Mouse (Mus musculus) megakaryocyte, embryonic 14.5 days (primary cell): Measurements from ENCODE around the gene Camp. TPM values are rescaled to one million over a fixed set of nuclear protein-coding genes. Genes with fewer than 3 reads are reported as not detected.
"Not testable (repeated sequence)": the region's sequence is repeated elsewhere in the genome, so short reads cannot be mapped to it uniquely, and the experiment has no call there.

Source experiments
- H3K27me3 ChIP-seq: replicated peaks from 2 replicates; pipeline ENCODE3; 2012; ENCODE audit warnings: inconsistent platforms
- H3K36me3 ChIP-seq: replicated peaks from 2 replicates; pipeline ENCODE3; 2012; ENCODE audit warnings: low read length, inconsistent platforms, mixed read lengths
- H3K4me1 ChIP-seq: 2 replicates; pipeline ENCODE4 v1.6.1; 2012; ENCODE audit warnings: inconsistent platforms
- H3K4me3 ChIP-seq: replicated peaks from 2 replicates; pipeline ENCODE3; 2012; ENCODE audit warnings: moderate library complexity, mild to moderate bottlenecking, inconsistent platforms
- H3K9me3 ChIP-seq: 2 replicates; pipeline ENCODE4 v1.6.1; 2012; ENCODE audit warnings: inconsistent platforms
- FLI1 ChIP-seq: IDR thresholded peaks from 2 replicates; pipeline ENCODE4 v1.6.1; 2012; ENCODE audit warnings: low read length, inconsistent platforms, mixed read lengths
- GATA1 ChIP-seq: IDR thresholded peaks from 3 replicates; pipeline ENCODE4 v1.6.1; 2012; ENCODE audit warnings: mixed read lengths, low read length, inconsistent platforms, borderline replicate concordance
- polyA plus RNA-seq: library from polyadenylated mRNA; stranded (reverse); fragments of >175 nt; gene quantifications from 2 replicates; pipeline ENCODE4 v1.2.3, GENCODE M21; 2012; ENCODE audit warnings: low replicate concordance; ENCODE audit not compliant: insufficient read depth

Gene Camp
- polyA plus RNA-seq, 1 experiment = 9.6 TPM

DNA sequence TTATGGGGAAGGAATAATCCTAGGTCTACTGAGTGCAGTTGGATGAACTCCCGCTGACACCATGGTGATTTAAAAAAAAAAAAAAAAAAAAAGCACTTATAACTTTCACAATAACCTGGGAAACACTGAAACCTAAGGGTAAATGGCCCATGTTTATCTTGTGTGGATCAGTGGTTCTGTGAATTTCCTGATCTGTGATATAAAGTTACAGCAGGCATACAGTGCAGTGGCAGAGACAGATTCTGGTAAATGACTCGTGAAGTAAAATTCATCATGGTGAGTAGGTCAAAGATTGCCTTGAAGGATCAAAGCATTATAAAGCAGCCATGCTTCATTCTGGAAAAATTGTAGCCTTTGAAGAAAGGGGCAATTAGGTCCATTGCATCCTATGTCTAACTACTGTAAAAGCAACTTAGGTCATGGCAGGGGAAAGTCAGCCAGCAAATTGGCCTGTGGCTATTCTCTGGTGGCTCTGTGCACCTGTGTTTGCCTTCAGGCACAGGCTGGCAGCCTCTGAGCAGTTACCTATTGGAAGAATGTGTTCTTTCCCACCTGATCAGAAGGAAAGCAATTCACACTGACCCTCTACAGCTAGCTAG is 42.6 kb downstream of the Camp start:
- Histone ChIP-seq H3K4me3 (no peak overlapping the region), H3K36me3 (no peaks in the 10 kb centered on the region), H3K9me3 (peaks cover 10% of the 10 kb centered on the region), H3K4me1 (no peaks in the 10 kb centered on the region), H3K27me3 (peaks cover 3% of the 10 kb centered on the region)
- TF ChIP-seq GATA1 (no peak), FLI1 (no peak)

DNA sequence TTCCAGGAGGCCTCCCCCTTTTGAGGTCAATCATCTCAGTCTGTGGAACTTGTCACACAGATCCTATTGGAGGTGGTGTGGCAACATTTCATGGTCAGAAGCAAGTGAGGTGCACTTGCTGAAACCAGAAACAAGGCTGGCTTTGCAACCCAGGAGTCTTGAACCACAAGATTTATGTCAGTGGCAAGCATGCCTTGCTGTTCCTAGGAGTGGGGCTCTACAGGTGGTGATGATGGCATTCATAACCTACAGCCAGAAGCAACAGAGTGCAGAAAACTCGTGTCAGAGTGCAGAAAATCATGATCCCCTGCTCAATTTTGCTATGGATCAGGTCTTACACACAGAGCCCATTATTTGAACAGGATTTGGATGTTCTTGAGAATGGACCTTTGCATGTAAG is 43.2 kb downstream of the Camp start:
- TF ChIP-seq FLI1 (no peak), GATA1 (no peak)
- H3K36me3 ChIP-seq = no peaks in the 10 kb centered on the region
- no peak overlapping the region for H3K4me3 ChIP-seq
- peaks cover 10% of the 10 kb centered on the region for H3K9me3 ChIP-seq
- H3K27me3 ChIP-seq = peaks cover 3% of the 10 kb centered on the region
- H3K4me1 ChIP-seq = no peaks in the 10 kb centered on the region

DNA sequence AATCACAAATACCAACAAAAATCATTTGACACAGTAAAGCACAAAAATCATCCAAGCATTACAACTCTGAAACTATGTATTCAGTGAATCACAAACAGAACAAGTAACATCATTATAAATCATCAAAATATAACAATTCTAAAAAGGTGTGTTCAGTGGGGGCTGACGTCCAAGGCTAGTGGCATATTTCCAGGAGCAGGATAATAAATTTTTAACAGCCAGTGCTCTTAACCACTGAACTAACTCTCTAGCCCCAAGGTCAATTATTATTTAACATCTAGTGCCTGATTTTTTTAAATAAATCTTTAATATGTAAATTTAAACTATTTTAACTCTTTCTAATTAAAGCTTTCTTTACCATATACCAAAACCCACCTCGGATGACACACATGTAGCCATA is 43.8 kb downstream of the Camp start:
- H3K9me3 ChIP-seq = peaks cover 10% of the 10 kb centered on the region
- not testable (repeated sequence) for H3K27me3 ChIP-seq, H3K36me3 ChIP-seq, H3K4me3 ChIP-seq, H3K4me1 ChIP-seq

DNA sequence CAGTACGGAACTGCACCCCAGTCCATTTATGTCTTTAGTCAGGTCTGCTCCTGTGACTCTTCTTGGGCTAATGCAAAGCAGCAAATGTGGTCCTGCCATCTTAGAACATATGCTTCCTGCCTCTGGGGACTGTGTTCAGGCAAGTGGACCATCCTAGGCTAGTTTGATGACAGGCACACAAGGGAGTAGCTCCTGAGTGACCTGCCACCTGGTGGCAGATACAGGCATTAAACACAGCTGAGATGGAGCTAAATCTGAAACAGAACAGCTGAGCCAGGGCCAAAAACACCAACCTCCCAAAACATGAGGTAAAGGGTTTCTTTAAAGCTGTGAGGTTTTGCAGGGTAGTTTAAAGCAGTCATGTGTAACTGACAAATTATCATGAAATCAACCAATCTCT is 51.4 kb downstream of the Camp start:
- Histone ChIP-seq H3K36me3 (no peaks in the 10 kb centered on the region), H3K27me3 (no peaks in the 10 kb centered on the region), H3K9me3 (0 out of 2 replicates have a peak, but pooled peaks cover 5% of the 10 kb centered on the region), H3K4me3 (no peak overlapping the region), H3K4me1 (no peaks in the 10 kb centered on the region)
- no peak for TF ChIP-seq GATA1
- TF ChIP-seq FLI1 = no peak

Other genes starting within 250 kb of the Camp start
- gene Fbxw24, start 223.6 kb downstream of the Camp start, polyA plus RNA-seq = not detected in 2 replicates
- not detected in 2 replicates for gene Fbxw25, start 185.0 kb downstream of the Camp start, polyA plus RNA-seq
- gene Fbxw18, start 146.9 kb downstream of the Camp start, polyA plus RNA-seq = not detected in 2 replicates
- gene Fbxw26, start 103.5 kb downstream of the Camp start, polyA plus RNA-seq = not detected in 2 replicates
- not detected in 2 replicates for gene Fbxw27, start 58.9 kb downstream of the Camp start, polyA plus RNA-seq
- not detected in 2 replicates for gene Spink8, start 37.3 kb downstream of the Camp start, polyA plus RNA-seq
- 6.4 and 9.2 TPM in 2 replicates for gene Nme6, start 16.9 kb downstream of the Camp start, polyA plus RNA-seq
- 13.7 and 15.0 TPM in 2 replicates for gene Cdc25a, start 26.0 kb upstream of the Camp start, polyA plus RNA-seq
- gene Map4, start 81.8 kb upstream of the Camp start, polyA plus RNA-seq = 13.9 and 22.7 TPM in 2 replicates